Mouse (Mus musculus) bone marrow, adult 2 months (tissue): ENCODE measurements at regions not wholly inside any gene's neighbourhood (a gene's known extent, or its start where the extent isn't known, plus 50 kb on each side); places are given as distances from the start of the nearest gene placed in this dataset.

Experiments
- H3K27ac ChIP-seq: fragments of 200-500 bp; 2 replicates; pipeline ENCODE4 v1.5.1; 2012; ENCODE audit warnings: low read depth, mild to moderate bottlenecking, control low read depth, inconsistent platforms, low read length; ENCODE audit not compliant: control insufficient read depth, poor library complexity, insufficient read depth
- H3K4me1 ChIP-seq: fragments of 200-500 bp; 2 replicates; pipeline ENCODE4 v1.6.1; 2011; ENCODE audit warnings: low read length; ENCODE audit not compliant: control insufficient read depth, insufficient read depth
- H3K4me3 ChIP-seq: fragments of 200-500 bp; replicated peaks from 2 replicates; pipeline ENCODE3; 2011; ENCODE audit warnings: mild to moderate bottlenecking, low read depth, low read length, control low read depth; ENCODE audit not compliant: control insufficient read depth
- CTCF ChIP-seq: fragments of 200-500 bp; IDR thresholded peaks from 2 replicates; pipeline ENCODE4 v1.5.1; 2011; ENCODE audit warnings: low read length, control low read depth; ENCODE audit not compliant: control insufficient read depth, insufficient read depth
- POLR2A ChIP-seq: fragments of 200-500 bp; IDR thresholded peaks from 2 replicates; pipeline ENCODE4 v1.6.1; 2011; ENCODE audit warnings: low read depth, mild to moderate bottlenecking, control low read depth, low read length, borderline replicate concordance; ENCODE audit not compliant: control insufficient read depth
- WGBS: fragments of 180-500 bp; shearing (Covaris S2); methylation state at CpG from one replicate; pipeline ENCODE4 v1.1.7; 2018; 5-methylcytosine and 5-hydroxymethylcytosine counted together

DNA sequence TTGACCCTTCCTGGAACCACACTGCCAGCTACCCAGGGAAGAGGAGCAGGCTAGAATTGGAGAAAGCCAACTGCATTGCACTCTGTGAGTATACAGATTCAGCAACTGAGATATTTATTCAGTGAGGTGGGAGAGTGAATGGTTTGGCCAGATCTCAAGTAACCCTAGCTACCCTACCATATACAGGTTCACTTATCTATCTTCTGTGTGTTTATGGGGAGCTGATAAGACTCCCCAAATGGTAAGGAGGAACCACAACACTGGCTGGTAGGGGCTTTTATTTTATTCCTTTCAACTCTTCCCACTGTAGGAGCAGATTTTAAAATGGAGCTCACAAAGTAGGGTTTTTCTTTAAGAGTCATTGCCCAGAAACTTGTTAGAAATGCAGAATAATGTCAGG, 62.9 kb downstream of the Arrdc3 start:
- TF ChIP-seq POLR2A: no peak
- no peak for TF ChIP-seq CTCF
- Histone ChIP-seq H3K4me1 (no peaks in the 10 kb centered on the region; the same call in none of the 2 replicates), H3K4me3 (no peak overlapping the region), H3K27ac (no peak overlapping the region)

DNA sequence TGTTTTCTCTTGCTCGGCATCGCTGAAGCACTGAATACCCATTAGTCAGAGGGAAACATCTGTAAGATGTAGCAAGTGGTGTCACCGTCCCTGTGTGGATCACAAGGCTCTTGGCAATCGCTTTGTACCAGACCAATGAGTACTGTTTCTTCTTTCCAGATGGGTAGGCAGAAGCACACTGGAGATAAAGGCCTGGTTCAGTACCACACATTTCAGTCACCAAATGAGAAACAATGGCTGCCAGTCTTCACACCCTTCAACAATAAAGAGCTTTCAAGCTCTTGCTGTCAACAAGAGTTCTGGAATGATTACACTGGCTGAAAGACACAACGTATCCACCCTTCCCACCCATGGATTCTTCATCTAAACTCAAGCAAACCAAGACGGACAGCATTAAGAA, 64.5 kb downstream of the Arrdc3 start:
- Histone ChIP-seq H3K27ac (no peak overlapping the region), H3K4me3 (no peak overlapping the region), H3K4me1 (no peaks in the 10 kb centered on the region; the same call in 1 of the 2 replicates)
- TF ChIP-seq POLR2A (no peak), CTCF (no peak)
- 81% methylated on average over 6 of the region's 6 CpGs for WGBS

DNA sequence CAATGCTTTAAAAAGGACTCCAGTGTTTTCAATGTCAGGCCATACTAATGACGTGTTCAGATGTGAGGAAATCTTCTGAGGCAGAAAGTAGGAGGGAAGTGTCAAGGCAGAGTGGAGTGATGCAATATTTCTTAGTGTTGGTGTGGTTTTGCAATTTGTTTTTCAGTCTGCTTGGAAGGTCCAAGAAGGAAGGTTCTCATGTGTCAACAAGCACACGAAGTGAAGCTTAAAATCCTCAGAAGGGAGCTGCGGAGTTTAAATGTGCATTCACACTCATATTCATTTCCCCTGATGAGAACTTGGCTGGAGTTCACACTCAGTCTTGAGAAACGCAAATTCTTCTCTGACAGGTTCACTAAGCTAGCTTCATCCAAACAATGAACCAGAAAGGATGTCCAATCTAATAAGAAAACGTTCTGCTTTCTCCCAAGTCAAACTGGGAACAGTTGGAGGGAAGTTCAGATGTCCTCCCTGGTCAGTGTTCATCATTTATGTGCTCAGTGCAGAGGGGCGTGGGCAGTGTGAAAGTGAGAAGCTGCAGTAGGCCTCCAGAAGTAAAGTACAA, 66.0 kb downstream of the Arrdc3 start:
- peaks cover 2% of the 10 kb centered on the region; the same call in 1 of the 2 replicates for H3K4me1 ChIP-seq
- WGBS: 32% methylated on average over 6 of the region's 6 CpGs
- H3K27ac ChIP-seq: peak overlapping the region; percentile 44; the same call in 1 of the 2 replicates
- no peak overlapping the region for H3K4me3 ChIP-seq
- TF ChIP-seq CTCF (no peak), POLR2A (no peak)

DNA sequence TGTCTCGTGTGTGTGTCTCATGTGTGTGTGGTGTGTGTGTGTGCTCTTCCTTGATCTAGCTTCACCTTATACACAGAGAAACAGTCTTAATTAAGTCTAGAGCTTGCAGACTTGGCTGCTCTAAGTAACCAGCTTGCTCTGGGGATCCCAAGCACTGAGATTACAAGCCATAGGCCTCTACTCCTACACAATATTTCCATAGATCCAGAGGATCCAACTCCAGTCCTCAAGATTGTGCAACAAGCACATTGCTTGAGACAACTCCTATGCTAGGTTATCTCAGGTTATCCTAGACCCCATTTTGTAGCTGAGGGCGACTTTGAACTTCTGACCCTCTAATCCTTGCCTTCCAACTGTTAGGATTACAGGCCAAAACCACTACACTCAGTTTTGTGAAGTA, 67.1 kb downstream of the Arrdc3 start:
- TF ChIP-seq POLR2A: no peak
- no peak for TF ChIP-seq CTCF
- 68% methylated on average over 2 of the region's 2 CpGs for WGBS
- no peak overlapping the region for H3K4me3 ChIP-seq
- H3K27ac ChIP-seq: peak overlapping the region; percentile 47; the same call in 1 of the 2 replicates
- peaks cover 2% of the 10 kb centered on the region; the same call in 1 of the 2 replicates for H3K4me1 ChIP-seq

DNA sequence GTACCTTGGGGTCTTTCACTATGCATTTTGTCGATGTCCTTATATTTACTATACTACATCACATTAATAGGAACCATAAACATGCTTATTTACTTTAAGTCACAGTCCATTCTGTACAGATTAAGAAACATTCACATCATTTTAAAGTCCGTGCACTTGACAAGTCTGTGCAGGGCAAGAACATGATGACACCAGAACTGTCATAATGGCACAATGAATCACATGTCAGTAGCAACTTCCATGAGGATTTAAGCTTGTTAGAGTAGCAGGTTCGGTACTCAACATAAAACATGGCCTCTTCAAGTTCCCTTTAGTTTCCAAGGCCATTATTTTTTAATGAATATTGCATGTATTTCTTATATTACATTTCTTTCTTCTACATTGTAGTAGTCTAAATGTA, 67.6 kb downstream of the Arrdc3 start:
- no peak overlapping the region for H3K4me3 ChIP-seq
- peaks cover 2% of the 10 kb centered on the region; the same call in 1 of the 2 replicates for H3K4me1 ChIP-seq
- 64% methylated on average over 3 of the region's 3 CpGs for WGBS
- H3K27ac ChIP-seq: no peak overlapping the region
- TF ChIP-seq POLR2A (no peak), CTCF (no peak)

DNA sequence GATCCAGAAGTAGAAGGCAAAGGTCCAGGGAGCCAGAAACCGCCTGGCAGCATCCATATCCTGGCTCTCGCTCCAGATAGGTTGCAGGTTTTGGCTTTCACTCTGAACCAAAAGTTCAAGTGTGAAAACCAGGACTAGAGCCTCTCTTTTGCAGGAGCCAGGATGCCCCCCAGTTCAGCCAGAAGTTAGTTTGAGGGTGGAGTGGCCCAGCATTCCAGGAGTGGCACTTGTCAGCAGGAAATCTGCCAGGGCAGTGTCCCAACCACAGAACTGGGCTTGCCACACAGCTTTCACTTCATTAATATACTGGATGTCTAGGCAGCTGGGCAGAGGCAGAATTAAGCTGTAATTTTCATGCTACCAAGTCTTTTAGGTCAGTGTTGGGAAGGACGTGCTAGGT, 68.1 kb downstream of the Arrdc3 start:
- 68% methylated on average over 3 of the region's 3 CpGs for WGBS
- TF ChIP-seq CTCF (no peak), POLR2A (no peak)
- H3K27ac ChIP-seq: no peak overlapping the region
- no peak overlapping the region for H3K4me3 ChIP-seq
- peaks cover 2% of the 10 kb centered on the region; the same call in 1 of the 2 replicates for H3K4me1 ChIP-seq

DNA sequence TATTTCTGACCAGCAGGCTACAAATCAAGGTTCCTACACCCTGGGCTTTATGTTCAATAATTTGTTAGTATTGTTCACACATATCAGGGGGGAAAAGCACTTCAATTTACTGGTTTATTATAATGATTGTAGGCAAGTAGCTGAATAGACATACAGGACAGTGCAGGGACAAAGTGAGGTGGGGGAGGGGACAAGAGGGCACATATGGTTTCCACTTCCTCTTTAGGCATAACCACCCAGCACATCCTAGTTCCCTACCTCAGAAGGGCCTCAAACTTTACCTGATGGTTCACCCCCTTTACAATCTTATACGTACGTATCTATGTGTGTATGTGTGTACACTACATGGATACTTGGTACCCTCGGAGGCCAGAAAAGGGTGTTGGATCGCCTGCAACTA, 69.7 kb downstream of the Arrdc3 start:
- TF ChIP-seq POLR2A (no peak), CTCF (no peak)
- Histone ChIP-seq H3K4me1 (peaks cover 2% of the 10 kb centered on the region; the same call in 1 of the 2 replicates), H3K27ac (no peak overlapping the region), H3K4me3 (no peak overlapping the region)
- 50% methylated on average over 4 of the region's 4 CpGs for WGBS

DNA sequence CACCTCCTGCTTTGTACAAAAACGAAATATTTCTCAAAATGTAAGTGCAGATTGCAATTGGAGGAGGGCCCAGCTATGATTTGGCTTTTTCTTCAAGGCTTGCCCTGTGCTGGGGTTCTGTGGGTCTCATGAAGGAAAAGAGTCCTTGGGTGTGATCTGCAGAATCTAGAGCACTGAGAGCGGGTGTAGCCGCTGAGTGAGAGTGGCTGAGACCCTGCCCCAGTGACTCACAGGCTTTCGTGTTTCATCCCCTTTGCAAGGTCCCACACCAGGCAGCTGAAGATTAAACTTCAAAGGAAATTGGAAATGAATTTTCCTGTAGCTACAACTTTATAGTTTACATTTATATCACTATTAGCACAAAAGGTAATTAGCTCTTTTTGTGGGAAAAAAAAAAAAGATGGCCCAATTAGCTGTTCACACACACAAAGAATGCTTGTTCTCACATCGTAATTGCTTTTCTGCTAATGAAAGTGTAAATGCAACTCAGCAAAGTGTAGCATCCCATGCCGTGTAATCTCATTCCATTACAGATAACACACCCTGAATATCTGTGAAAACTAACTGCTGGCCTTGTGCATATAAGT, 71.0 kb downstream of the Arrdc3 start:
- WGBS: 66% methylated on average over 6 of the region's 6 CpGs
- TF ChIP-seq POLR2A (no peak), CTCF (no peak)
- peaks cover 2% of the 10 kb centered on the region; the same call in 1 of the 2 replicates for H3K4me1 ChIP-seq
- no peak overlapping the region for H3K27ac ChIP-seq
- H3K4me3 ChIP-seq: no peak overlapping the region
